Mouse (Mus musculus) adrenal gland, adult (tissue): Measurements from ENCODE around the gene H1f0.
A peak's percentile ranks its signal among the peaks of the same experiment; 100 is the strongest.

Experiments used
- DNase-seq, 2 experiments: peaks; one replicate each; pipeline ENCODE4 v3.0.0; 2022 to 2023; ENCODE audit warnings: low spot score in 1 of 2; ENCODE audit not compliant: inconsistent age in 2 of 2

The H1f0 gene

GRCm38 (mm10) chr15:79028237-79028738 is at the start of gene H1f0:
TSS of gene H1f0 (plus strand) at chr15:79028450.
- DNase-seq = peak; percentile 96 to 98

GRCm38 (mm10) chr15:78978875-78979274 is 49.4 kb upstream of the H1f0 start:
- DNase-seq = peak; percentile 75 to 89

GRCm38 (mm10) chr15:78980084-78980483 is 48.2 kb upstream of the H1f0 start:
- DNase-seq = peak in 1 of 2 experiments; percentile 25

- peak; percentile 95 to 97 for DNase-seq
These were observed 45.4 kb upstream of the H1f0 start for GRCm38 (mm10) chr15:78982658-78983435.

- DNase-seq = peak in 1 of 2 experiments; percentile 80
These were observed 44.6 kb upstream of the H1f0 start for GRCm38 (mm10) chr15:78983436-78984285.

GRCm38 (mm10) chr15:78984286-78984778 is 43.9 kb upstream of the H1f0 start:
- peak in 1 of 2 experiments; percentile 73 for DNase-seq

GRCm38 (mm10) chr15:78986536-78987220 is 41.6 kb upstream of the H1f0 start:
- peak; percentile 43 to 60 for DNase-seq

- peak; percentile 94 to 98 for DNase-seq
These were observed 39.7 kb upstream of the H1f0 start for GRCm38 (mm10) chr15:78988499-78988971.

- DNase-seq = peak; percentile 74 to 86
These were observed 38.8 kb upstream of the H1f0 start for GRCm38 (mm10) chr15:78989152-78990092.

- peak; percentile 54 to 84 for DNase-seq
These were observed 38.2 kb upstream of the H1f0 start for GRCm38 (mm10) chr15:78990093-78990463.

GRCm38 (mm10) chr15:78990970-78991525 is 37.2 kb upstream of the H1f0 start:
- DNase-seq = peak; percentile 68 to 86

GRCm38 (mm10) chr15:78992235-78992634 is 36.0 kb upstream of the H1f0 start:
- DNase-seq = peak in 1 of 2 experiments; percentile 31

GRCm38 (mm10) chr15:78992925-78993324 is 35.3 kb upstream of the H1f0 start:
- peak in 1 of 2 experiments; percentile 18 for DNase-seq

GRCm38 (mm10) chr15:78995916-78996315 is 32.3 kb upstream of the H1f0 start:
- peak in 1 of 2 experiments; percentile 50 for DNase-seq

- peak; percentile 16 to 49 for DNase-seq
These were observed 31.6 kb upstream of the H1f0 start for GRCm38 (mm10) chr15:78996663-78997062.

GRCm38 (mm10) chr15:78998348-78998747 is 29.9 kb upstream of the H1f0 start:
- DNase-seq = no peak

- no peak for DNase-seq
These were observed 28.7 kb upstream of the H1f0 start for GRCm38 (mm10) chr15:78999586-78999985.

GRCm38 (mm10) chr15:79000357-79000791 is 27.9 kb upstream of the H1f0 start:
- DNase-seq = no peak

- peak; percentile 47 to 74 for DNase-seq
These were observed 26.7 kb upstream of the H1f0 start for GRCm38 (mm10) chr15:79001559-79001958.
